ENCODE assay signal across 21 mouse cellular contexts in genomic region chr4:127200164-127200722, GRCm38 (mm10). TPM values are rescaled to one million over a fixed set of nuclear protein-coding genes. Genes with fewer than 3 reads are reported as not detected.
A peak's percentile ranks its signal among the peaks of the same experiment; 100 is the strongest.
DNase-seq lines count a peak whose midpoint lies in the region; ATAC-seq and TF ChIP-seq lines count a peak whose summit lies in the region.
"Had no signal": no experiment of that assay in that cellular context is flagged by ENCODE, and none has a peak within 500 bp of the region (broad histone marks: within the 10 kb centered on the region; RNA-seq: fewer than 3 reads in every experiment).

No protein-coding gene starts in this region.

- no peak for TF ChIP-seq RAD21 in CH12.LX (IDR thresholded peaks at IDR 0.05; ENCODE audit: low read depth, low read length)

- TF ChIP-seq POLR2A in CH12.LX (IDR thresholded peaks at IDR 0.05; ENCODE audit: low read depth, low read length) = no peak
- TF ChIP-seq POLR2A in ES-Bruce4 (IDR thresholded peaks at IDR 0.05; ENCODE audit: insufficient read depth, low read length) = no peak

- TF ChIP-seq CTCF in CH12.LX (conservative IDR thresholded peaks at IDR 0.05 in 1 of 2, IDR thresholded peaks at IDR 0.05 in 1 of 2; ENCODE audit: low read depth in 2 of 2, low read length in 2 of 2) (no peak), ES-Bruce4 (IDR thresholded peaks at IDR 0.05; ENCODE audit: low read depth, low read length) (no peak)

- 0 out of 2 replicates have a peak overlapping the region, but pooled peaks have one; percentile 18 for H3K27ac ChIP-seq in hindbrain, embryonic 10.5 days
- no peak overlapping the region for H3K27ac ChIP-seq in hindbrain, embryonic 13.5 days
- no peak overlapping the region for H3K27ac ChIP-seq in CH12.LX (ENCODE audit: insufficient read depth, low read depth)
- peak overlapping the region; percentile 68 for H3K27ac ChIP-seq in ES-Bruce4 (ENCODE audit: insufficient read depth, low read length)
- H3K27ac ChIP-seq: embryonic facial prominence, embryonic 13.5 days; forebrain, embryonic 12.5 days; gastrocnemius, adult 2 months; hindbrain, embryonic 12.5 days; hindbrain, postnatal 0 days had no signal

- no peak overlapping the region for H3K4me3 ChIP-seq in hindbrain, embryonic 10.5 days
- H3K4me3 ChIP-seq in hindbrain, embryonic 13.5 days = no peak overlapping the region
- H3K4me3 ChIP-seq in CH12.LX (replicated peaks in 1 of 3; ENCODE audit: low read depth in 2 of 3, low read length in 2 of 3, poor library complexity in 1 of 3) (no peak overlapping the region), ES-Bruce4 (ENCODE audit: low read depth, low read length) (peak overlapping the region; percentile 34)
- H3K4me3 ChIP-seq: embryonic facial prominence, embryonic 13.5 days; forebrain, embryonic 12.5 days; gastrocnemius, adult 2 months; heart, embryonic 13.5 days; hindbrain, embryonic 12.5 days had no signal

- peaks cover 4% of the 10 kb centered on the region; the same call in 1 of the 2 replicates for H3K27me3 ChIP-seq in hindbrain, embryonic 10.5 days (ENCODE audit: insufficient read depth, poor library complexity, severe bottlenecking)
- H3K27me3 ChIP-seq in hindbrain, embryonic 13.5 days = 0 out of 2 replicates have a peak, but pooled peaks cover 1% of the 10 kb centered on the region
- H3K27me3 ChIP-seq in CH12.LX (replicated peaks) = peaks cover 37% of the 10 kb centered on the region
- no peaks in the 10 kb centered on the region for H3K27me3 ChIP-seq in ES-Bruce4 (ENCODE audit: control insufficient read depth, insufficient read depth, low read length, poor library complexity, severe bottlenecking)
- H3K27me3 ChIP-seq: forebrain, embryonic 12.5 days had no signal

- TF ChIP-seq EP300 in CH12.LX (IDR thresholded peaks at IDR 0.05; ENCODE audit: low read length) (peak; percentile 48), ES-Bruce4 (IDR thresholded peaks at IDR 0.05; ENCODE audit: insufficient read depth, low read depth, low read length) (peak; percentile 92)

- no peak overlapping the region for H3K9ac ChIP-seq in hindbrain, embryonic 13.5 days
- no peak overlapping the region for H3K9ac ChIP-seq in CH12.LX (ENCODE audit: insufficient read depth, low read depth)
- peak overlapping the region; percentile 67 for H3K9ac ChIP-seq in ES-Bruce4 (ENCODE audit: low read depth, poor library complexity, severe bottlenecking)
- H3K9ac ChIP-seq: embryonic facial prominence, embryonic 13.5 days; forebrain, embryonic 12.5 days; forebrain, postnatal 0 days; heart, embryonic 13.5 days; hindbrain, embryonic 12.5 days had no signal

- in situ Hi-C loops in CH12.LX (cut with MboI; ENCODE audit: low pct_ligation_motif_present, low pct_unique_long_range_greater_than_20kb, low sequenced_read_pairs) = no loop called here

- H3K4me2 ChIP-seq in hindbrain, embryonic 13.5 days = no peak overlapping the region
- peak overlapping the region; percentile 5; the same call in 1 of the 2 replicates for H3K4me2 ChIP-seq in CH12.LX (ENCODE audit: insufficient read depth, low read depth, poor library complexity, severe bottlenecking)
- H3K4me2 ChIP-seq: embryonic facial prominence, embryonic 13.5 days; forebrain, embryonic 12.5 days; hindbrain, embryonic 12.5 days had no signal

- no peaks in the 10 kb centered on the region for H3K9me3 ChIP-seq in hindbrain, embryonic 10.5 days
- no peaks in the 10 kb centered on the region for H3K9me3 ChIP-seq in hindbrain, embryonic 13.5 days
- H3K9me3 ChIP-seq in CH12.LX (replicated peaks; ENCODE audit: low read length) = no peaks in the 10 kb centered on the region
- H3K9me3 ChIP-seq in ES-Bruce4 (replicated peaks; ENCODE audit: control insufficient read depth, insufficient read depth, low read length, poor library complexity, severe bottlenecking) = no peaks in the 10 kb centered on the region
- H3K9me3 ChIP-seq: embryonic facial prominence, embryonic 13.5 days; forebrain, embryonic 12.5 days; heart, embryonic 13.5 days; hindbrain, embryonic 12.5 days had no signal

- no peaks in the 10 kb centered on the region for H3K79me2 ChIP-seq in CH12.LX (replicated peaks; ENCODE audit: control insufficient read depth, extremely low read depth, insufficient read depth, poor library complexity, severe bottlenecking)

- dilution Hi-C loops in CH12.LX (cut with MboI; ENCODE audit: extremely low pct_ligation_motif_present, extremely low pct_unique_long_range_greater_than_20kb, low sequenced_read_pairs) = no loop called here

- peaks cover 4% of the 10 kb centered on the region; the same call in 1 of the 2 replicates for H3K36me3 ChIP-seq in hindbrain, embryonic 10.5 days
- H3K36me3 ChIP-seq in hindbrain, embryonic 13.5 days = peaks cover 19% of the 10 kb centered on the region
- H3K36me3 ChIP-seq in CH12.LX (replicated peaks in 1 of 2; ENCODE audit: control insufficient read depth in 1 of 2, insufficient read depth in 1 of 2, low read length in 1 of 2) (no peaks in the 10 kb centered on the region), ES-Bruce4 (ENCODE audit: control insufficient read depth, insufficient read depth, low read length, poor library complexity, severe bottlenecking) (0 out of 2 replicates have a peak, but pooled peaks cover 2% of the 10 kb centered on the region)
- H3K36me3 ChIP-seq: embryonic facial prominence, embryonic 13.5 days; heart, embryonic 13.5 days had no signal

- no peak for ATAC-seq in hindbrain, embryonic 13.5 days (ENCODE audit: low FRiP score)
- ATAC-seq: activated CD4-positive, CD25-positive, alpha-beta regulatory T cell, adult 4 months; forebrain, postnatal 0 days; hindbrain, postnatal 0 days had no signal

- peaks cover 19% of the 10 kb centered on the region for H3K4me1 ChIP-seq in hindbrain, embryonic 10.5 days (replicated peaks)
- no peaks in the 10 kb centered on the region; the same call in 1 of the 2 replicates for H3K4me1 ChIP-seq in hindbrain, embryonic 13.5 days (replicated peaks)
- H3K4me1 ChIP-seq in CH12.LX (ENCODE audit: control insufficient read depth in 1 of 2, insufficient read depth in 2 of 2) (peaks cover 18 to 24% of the 10 kb centered on the region in 2 experiments), ES-Bruce4 (ENCODE audit: control insufficient read depth, insufficient read depth, low read length) (peaks cover 5% of the 10 kb centered on the region)
- H3K4me1 ChIP-seq: hindbrain, embryonic 12.5 days had no signal

- WGBS in hindbrain, embryonic 10.5 days = 91% methylated on average over 12 of the region's 12 CpGs
- WGBS in hindbrain, embryonic 13.5 days = 93% methylated on average over 12 of the region's 12 CpGs

- no peak for DNase-seq in hindbrain, embryonic 10.5 days (ENCODE audit: low spot score)
- DNase-seq in CH12.LX (ENCODE audit: extremely low read depth) (no peak), ZHBTc4 (ENCODE audit: low read depth, low spot score) (peak; percentile 87)
- DNase-seq in urinary bladder, postnatal 36 days (ENCODE audit: low spot score in 2 of 2) = no peak
- no peak for DNase-seq in Muller cell, postnatal 12 days (ENCODE audit: inconsistent ontology term)
- DNase-seq: adrenal gland, postnatal 25 days; cerebellum, adult 8-10 months; forebrain, postnatal 0 days; gastrocnemius, adult 2 months; gastrocnemius, postnatal 36 days; heart, adult 11 months; heart, postnatal 36 days; kidney, adult 11 months had no signal

TF ChIP-seq in CH12.LX, 34 proteins besides CTCF, POLR2A, EP300 and RAD21:
- TF ChIP-seq POLR2AphosphoS2 (IDR thresholded peaks at IDR 0.05; ENCODE audit: low read depth, low read length) (no peak), IRF4 (IDR thresholded peaks at IDR 0.05; ENCODE audit: low read depth, low read length) (peak; percentile 64; the same call in 1 of the 2 replicates), JUND (conservative IDR thresholded peaks at IDR 0.05; ENCODE audit: low read depth, low read length) (no peak), CHD2 (IDR thresholded peaks at IDR 0.05; ENCODE audit: low read length) (no peak), USF2 (conservative IDR thresholded peaks at IDR 0.05; ENCODE audit: low read depth, low read length) (no peak), ETS1 (conservative IDR thresholded peaks at IDR 0.05; ENCODE audit: low read depth, low read length) (peak; percentile 26; the same call in 1 of the 2 replicates), MEF2A (IDR thresholded peaks at IDR 0.05; ENCODE audit: borderline replicate concordance, low read depth, low read length) (no peak), ELF1 (IDR thresholded peaks at IDR 0.05; ENCODE audit: low read depth, low read length) (peak; percentile 33; the same call in 1 of the 2 replicates), MAZ (IDR thresholded peaks at IDR 0.05; ENCODE audit: low read depth, low read length) (no peak), UBTF (IDR thresholded peaks at IDR 0.05; ENCODE audit: low read depth, low read length) (no peak), USF1 (IDR thresholded peaks at IDR 0.05; ENCODE audit: low read depth, low read length) (no peak), BHLHE40 (IDR thresholded peaks at IDR 0.05; ENCODE audit: low read depth, low read length) (peak; percentile 66), MAFK (IDR thresholded peaks at IDR 0.05; ENCODE audit: insufficient replicate concordance, low read length) (no peak), NELFE (IDR thresholded peaks at IDR 0.05; ENCODE audit: low read depth, low read length) (no peak)

RNA-seq across cellular contexts. Expression of gene Dlgap3, which starts 31.2 kb away (rescaled TPM):
- polyA plus RNA-seq in hindbrain, embryonic 10.5 days (2016; fragmentation: Nextera tagmentation; extraction: Ambion mirVana) = 3.7 and 7.9 TPM in 2 replicates
- 13.1 and 13.4 TPM in 2 replicates for polyA plus RNA-seq in hindbrain, embryonic 13.5 days (2015; fragmentation: Nextera tagmentation; extraction: Ambion mirVana)
- total RNA-seq in CH12.LX (2012; rRNA removed) (0.38 and 0.55 TPM in 2 replicates), CH12.LX (2014; rRNA removed) (0.08 TPM in 1 of 2 replicates, not detected in the other)
- polyA plus RNA-seq in CH12.LX (2012; ENCODE audit: insufficient read length, low read depth) (0.07 and 0.37 TPM in 2 replicates), ES-Bruce4 (2011; ENCODE audit: insufficient read depth, insufficient read length, low read depth, missing spikeins) (7.4 and 9.5 TPM in 2 replicates)
- total RNA-seq: gastrocnemius, adult 2 months had no signal
- polyA plus RNA-seq: activated CD4-positive, CD25-positive, alpha-beta regulatory T cell, adult 4 months had no signal

RNA-seq across cellular contexts. Expression of gene Smim12, which starts 43.3 kb away (rescaled TPM):
- polyA plus RNA-seq in hindbrain, embryonic 10.5 days (2016; fragmentation: Nextera tagmentation; extraction: Ambion mirVana) = 78.7 and 81.1 TPM in 2 replicates
- polyA plus RNA-seq in hindbrain, embryonic 13.5 days (2015; fragmentation: Nextera tagmentation; extraction: Ambion mirVana) = 55.6 and 56.1 TPM in 2 replicates
- total RNA-seq in CH12.LX (2012; rRNA removed) (33.6 and 36.6 TPM in 2 replicates), CH12.LX (2014; rRNA removed) (28.7 and 31.3 TPM in 2 replicates)
- polyA plus RNA-seq in CH12.LX (2012; ENCODE audit: insufficient read length, low read depth) (27.7 and 30.9 TPM in 2 replicates), ES-Bruce4 (2011; ENCODE audit: insufficient read depth, insufficient read length, low read depth, missing spikeins) (26.6 and 28.8 TPM in 2 replicates)

Comparison
In these comparisons a context has a peak if more than half of its experiments do, and no peak if none do; other contexts are left out.
1. H3K27ac ChIP-seq: peak in hindbrain, embryonic 10.5 days (single experiment) and ES-Bruce4 (single experiment); none in hindbrain, embryonic 13.5 days (single experiment) and CH12.LX (single experiment).